Mouse (Mus musculus) erythroblast, adult 5-6 weeks (primary cell): Measurements from ENCODE around the gene Mpzl2. TPM values are rescaled to one million over a fixed set of nuclear protein-coding genes. Genes with fewer than 3 reads are reported as not detected.
"Not testable (repeated sequence)": the region's sequence is repeated elsewhere in the genome, so short reads cannot be mapped to it uniquely, and the experiment has no call there.

Experiments
- ATAC-seq: replicated peaks from 2 replicates; pipeline ENCODE4 v1.8.0; 2016; ENCODE audit warnings: moderate number of reproducible peaks, mild to moderate bottlenecking, moderate TSS enrichment, inconsistent platforms; ENCODE audit not compliant: poor library complexity, low FRiP score, severe bottlenecking
- total RNA-seq, 2 experiments: library from RNA; stranded (forward) in 1 of 2; stranded (reverse) in 1 of 2; fragments of 150-400 nt in 1 of 2; fragments of 200-764, 138-1000 nt in 1 of 2; gene quantifications; 2 replicates each; pipeline versions ENCODE4 v1.2.3 to v1.2.4; 2015 to 2017; ENCODE audit warnings: low replicate concordance in 2 of 2

Gene Mpzl2
- total RNA-seq, 2 experiments from 2014 or later, result not detected

GRCm38 (mm10) chr9:45027376-45027775, 12.2 kb upstream of the Mpzl2 start:
- no peak for ATAC-seq

DNA sequence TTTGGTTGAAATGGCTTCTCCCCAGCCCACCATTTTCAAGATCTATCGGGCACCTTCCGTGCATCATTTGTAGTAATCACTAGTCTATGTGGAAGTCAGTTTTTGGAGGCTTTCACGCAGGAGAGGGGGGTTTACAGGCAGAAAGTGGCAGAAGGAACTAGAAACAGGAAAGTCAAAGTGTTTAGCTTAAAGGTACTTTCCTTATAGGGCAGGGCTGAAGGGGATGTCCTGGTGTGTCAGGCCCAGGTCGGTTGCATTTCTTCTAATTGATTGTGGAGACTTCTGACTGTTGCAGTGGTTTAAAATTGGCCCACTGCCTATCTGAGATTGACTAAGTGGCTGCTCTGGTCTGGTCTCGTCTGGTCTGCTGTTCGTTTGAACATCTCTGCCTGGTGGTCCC, 9.3 kb upstream of the Mpzl2 start:
- ATAC-seq, result no peak

- no peak for ATAC-seq
These were observed 7.3 kb upstream of the Mpzl2 start for GRCm38 (mm10) chr9:45032261-45032660.

GRCm38 (mm10) chr9:45034526-45034925, 5.1 kb upstream of the Mpzl2 start:
- ATAC-seq, result no peak

DNA sequence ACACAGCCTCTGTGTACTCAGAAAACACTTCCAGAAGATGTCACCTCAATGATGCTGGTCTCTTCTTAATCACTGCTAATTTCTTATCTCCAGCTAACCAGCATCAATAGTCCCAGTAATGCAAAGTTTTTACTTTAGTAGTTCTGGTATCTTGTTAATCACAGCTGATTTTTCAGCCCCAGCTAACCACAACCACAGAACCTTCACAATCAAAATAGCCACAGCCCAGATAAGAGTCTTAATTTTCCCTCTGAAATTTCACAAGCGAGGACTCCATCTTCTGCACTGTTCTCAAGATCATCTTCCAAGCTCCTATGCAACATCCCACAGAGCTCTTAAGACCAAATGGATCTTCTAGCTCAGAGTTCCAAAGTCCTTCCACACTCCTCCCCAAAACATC, 1.8 kb upstream of the Mpzl2 start:
- not testable (repeated sequence) for ATAC-seq

- no peak for ATAC-seq
These were observed 657 bp downstream of the Mpzl2 start for GRCm38 (mm10) chr9:45040066-45040845.

DNA sequence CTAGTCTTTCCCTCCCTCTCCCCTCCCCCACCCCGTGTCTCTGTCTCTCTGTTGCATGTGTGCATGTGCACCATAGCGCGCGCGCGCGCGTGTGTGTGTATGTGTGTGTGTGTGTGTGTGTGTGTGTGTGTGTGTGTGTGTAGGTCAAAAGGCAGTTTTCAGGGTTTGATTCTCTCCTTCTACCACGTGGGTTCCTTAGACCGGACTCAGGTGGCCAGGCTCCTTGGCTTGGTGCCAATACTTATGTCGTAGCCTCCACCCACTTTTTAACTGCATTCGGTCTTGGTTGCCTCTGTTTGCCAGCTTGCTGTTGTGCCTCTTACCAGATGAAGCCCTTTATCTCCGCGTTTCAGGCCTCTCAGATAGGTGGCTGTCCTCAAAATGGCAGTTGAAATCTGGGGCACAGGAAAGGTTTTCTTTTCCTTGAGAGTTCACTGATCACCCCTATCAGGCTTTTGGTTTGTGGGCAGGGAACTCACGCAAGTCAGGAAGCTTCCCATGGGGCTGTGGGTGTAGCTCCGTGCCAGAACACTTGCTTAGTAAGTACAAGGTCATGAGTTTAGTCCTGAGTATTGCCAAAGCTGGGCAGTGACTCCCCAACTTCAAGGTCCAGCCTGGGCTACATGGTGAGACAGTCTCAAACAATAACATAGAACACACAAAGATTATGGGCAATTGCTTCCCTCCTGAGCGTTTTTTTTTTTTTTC, 1.7 kb downstream of the Mpzl2 start:
- no peak for ATAC-seq

GRCm38 (mm10) chr9:45042056-45042720, 2.6 kb downstream of the Mpzl2 start:
- no peak for ATAC-seq

GRCm38 (mm10) chr9:45042947-45043346, 3.3 kb downstream of the Mpzl2 start:
- no peak for ATAC-seq

GRCm38 (mm10) chr9:45046973-45047372, 7.4 kb downstream of the Mpzl2 start:
- no peak for ATAC-seq

GRCm38 (mm10) chr9:45048511-45048910, 8.9 kb downstream of the Mpzl2 start:
- peak; percentile 74 for ATAC-seq

- no peak for ATAC-seq
These were observed 10.1 kb downstream of the Mpzl2 start for GRCm38 (mm10) chr9:45049731-45050130.

DNA sequence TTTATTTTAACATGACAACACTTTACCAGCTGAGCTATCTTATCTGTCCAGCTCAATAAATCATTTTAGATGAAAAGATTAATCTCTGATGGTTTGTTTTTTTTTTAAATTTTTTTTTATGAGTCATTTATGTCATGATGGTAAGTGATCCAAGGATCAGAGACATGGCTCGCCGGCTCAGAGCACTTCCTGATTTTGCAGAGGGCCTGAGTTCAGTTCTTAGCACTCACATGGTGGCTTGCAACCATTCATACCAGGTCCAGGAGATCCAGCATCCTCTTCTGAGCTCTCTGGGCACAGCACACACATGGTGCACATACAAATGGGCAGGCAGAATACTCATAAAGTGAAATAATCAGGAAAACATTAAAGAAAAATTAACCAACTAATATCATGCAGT, 10.7 kb downstream of the Mpzl2 start:
- no peak for ATAC-seq

- ATAC-seq, result no peak
These were observed 15.6 kb downstream of the Mpzl2 start, which contains the start of gene Mpzl3 for GRCm38 (mm10) chr9:45055082-45055713. TSS of gene Mpzl3 (plus strand) at chr9:45055186.

DNA sequence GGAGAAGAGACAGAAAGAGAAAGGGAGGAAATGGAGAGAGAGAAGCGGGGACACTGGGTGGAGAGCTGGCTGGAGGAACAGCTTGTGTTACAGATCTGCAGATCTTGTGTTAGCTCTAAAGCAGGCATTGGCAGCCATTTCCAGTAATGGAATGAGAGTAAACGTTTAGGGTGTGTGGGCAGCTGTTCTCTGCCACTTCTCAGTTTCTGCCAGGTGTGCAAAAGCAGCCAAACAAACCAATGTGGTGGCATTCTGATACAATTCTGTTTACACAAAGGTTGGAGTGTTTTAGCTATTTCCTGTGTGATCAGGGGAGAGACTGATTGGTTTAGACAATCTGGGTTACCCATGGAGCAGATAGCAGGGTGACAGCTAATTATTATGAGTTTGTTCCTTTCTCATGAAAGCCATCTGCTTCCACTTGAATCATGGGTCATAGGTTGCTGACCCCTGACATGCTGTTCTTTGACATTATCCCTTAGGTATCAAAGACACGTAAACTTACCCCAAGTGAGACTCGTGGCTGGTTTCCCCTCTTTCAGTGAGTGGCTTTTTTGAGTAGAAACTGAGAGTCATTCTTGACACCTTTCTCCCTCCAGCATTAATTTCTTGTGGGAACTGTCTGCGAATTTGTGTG, 18.8 kb downstream of the Mpzl2 start:
- no peak for ATAC-seq

DNA sequence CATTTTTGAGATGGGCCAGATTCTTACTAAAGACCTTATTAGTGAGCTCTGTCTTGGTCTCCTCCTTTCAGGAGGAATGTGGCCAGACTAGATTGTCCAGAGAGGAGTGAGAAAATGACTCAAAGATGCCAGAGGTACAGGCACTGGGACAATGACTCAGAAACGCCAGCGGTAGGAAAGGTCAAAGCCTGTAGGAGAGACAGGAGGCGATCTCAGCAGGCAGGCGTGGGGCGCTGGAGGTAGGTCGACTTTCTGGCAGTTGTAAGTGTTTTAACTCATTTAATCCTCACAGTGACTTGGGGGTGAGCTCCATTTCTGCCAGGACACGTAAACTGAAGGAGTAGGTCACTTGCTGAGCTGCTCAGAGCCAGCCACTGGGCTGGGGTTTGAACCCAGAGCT, 20.6 kb downstream of the Mpzl2 start:
- no peak for ATAC-seq

- ATAC-seq, result no peak
These were observed 23.1 kb downstream of the Mpzl2 start for GRCm38 (mm10) chr9:45062677-45063076.

- no peak for ATAC-seq
These were observed 24.8 kb downstream of the Mpzl2 start for GRCm38 (mm10) chr9:45064421-45064820.

DNA sequence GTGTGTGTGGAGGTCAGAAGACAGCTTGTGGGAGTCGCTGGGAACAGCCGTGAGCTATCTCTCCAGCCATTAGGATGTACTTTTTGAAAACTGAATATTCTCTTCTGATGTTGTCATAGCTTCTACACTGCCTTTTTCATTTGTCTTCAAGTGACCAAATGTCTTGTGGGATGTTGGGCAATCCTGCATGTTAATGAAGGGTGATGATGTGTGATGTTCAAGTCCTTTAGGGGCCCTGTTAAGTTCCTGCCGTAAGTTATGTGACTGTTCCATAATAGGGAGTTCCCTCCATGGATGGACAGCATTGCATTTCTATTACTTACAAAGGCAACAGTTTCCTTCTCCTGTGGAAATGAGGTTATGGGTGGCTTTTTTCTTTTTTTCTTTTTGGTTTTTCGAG, 27.1 kb downstream of the Mpzl2 start:
- no peak for ATAC-seq

- ATAC-seq, result no peak
These were observed 32.2 kb downstream of the Mpzl2 start for GRCm38 (mm10) chr9:45071800-45072199.
